Mouse (Mus musculus): ENCODE data around the gene Coq9. TPM values are rescaled to one million over a fixed set of nuclear protein-coding genes. Genes with fewer than 3 reads are reported as not detected.

The Coq9 gene
- polyA plus RNA-seq, 1 experiment from 2014 or later = 52.2 TPM

DNA sequence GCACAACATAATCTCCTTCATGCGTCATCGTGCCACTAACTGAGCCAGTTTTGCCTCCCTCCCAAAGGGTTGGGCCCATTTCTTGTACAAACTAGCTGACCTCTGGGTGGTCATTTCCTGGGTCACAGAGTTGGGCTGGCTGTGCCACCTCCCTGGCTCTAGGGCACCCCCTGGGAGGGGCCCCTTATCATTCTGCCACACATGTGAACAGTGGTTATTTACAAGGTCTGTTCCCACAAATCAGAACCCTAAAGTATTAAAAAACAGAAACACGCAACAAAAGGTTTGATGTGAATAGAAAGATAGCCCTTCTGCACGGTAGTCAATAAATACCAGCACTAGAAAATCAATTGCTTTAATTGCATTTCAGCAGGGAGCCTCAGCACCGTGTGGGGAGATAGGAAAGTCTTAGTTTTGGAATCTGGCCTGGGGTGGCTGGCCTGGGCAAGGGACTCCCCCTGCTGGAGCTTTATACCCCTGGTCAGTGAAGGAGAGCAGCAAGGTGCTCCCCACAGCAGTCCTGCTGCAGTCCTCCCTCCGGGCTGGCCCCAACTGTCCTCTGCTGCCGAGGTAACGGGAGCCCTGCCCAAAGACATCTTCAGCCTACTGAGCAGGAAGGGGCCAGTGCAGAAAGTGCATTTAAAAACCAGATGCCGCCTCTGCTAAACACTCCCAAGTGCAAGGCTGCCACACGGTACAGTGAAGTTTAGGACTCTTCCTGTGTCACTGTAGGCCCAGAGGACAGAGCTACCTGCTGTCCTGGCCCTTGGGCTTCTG lies 26.0 kb downstream of the Coq9 start:
- no peak overlapping the region for H3K4me3 ChIP-seq
- peaks cover 3% of the 10 kb centered on the region for H3K27me3 ChIP-seq (ENCODE audit: insufficient read depth, poor library complexity, severe bottlenecking)
- no peaks in the 10 kb centered on the region for H3K9me3 ChIP-seq
- WGBS = 81% methylated on average over 10 of the region's 10 CpGs
- no peak overlapping the region for H3K27ac ChIP-seq
- peaks cover 17% of the 10 kb centered on the region for H3K4me1 ChIP-seq (replicated peaks)
- DNase-seq (ENCODE audit: low spot score) = no peak
- H3K36me3 ChIP-seq = peaks cover 88% of the 10 kb centered on the region

DNA sequence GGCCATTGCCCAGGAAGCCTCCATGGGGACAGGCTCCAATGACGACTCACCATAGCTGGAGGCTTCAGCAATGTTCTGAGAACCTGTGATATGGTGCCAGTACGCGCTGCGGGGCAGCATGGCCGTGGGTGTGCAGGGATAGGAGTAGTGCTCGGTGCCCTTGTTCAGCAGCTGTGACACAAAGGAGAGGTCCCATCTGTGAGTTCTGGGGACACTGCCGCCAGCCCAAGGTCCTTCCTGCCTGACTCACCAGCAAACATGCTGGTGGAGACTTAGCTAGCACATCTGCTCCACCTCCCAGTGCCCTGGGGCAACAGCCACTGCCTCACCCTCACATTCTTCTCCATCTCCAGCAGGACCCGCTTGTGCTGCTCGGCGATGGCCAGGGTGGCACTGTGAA lies 27.2 kb downstream of the Coq9 start:
- Histone ChIP-seq H3K9me3 (no peaks in the 10 kb centered on the region), H3K27me3 (ENCODE audit: insufficient read depth, poor library complexity, severe bottlenecking) (peaks cover 16% of the 10 kb centered on the region), H3K4me3 (no peak overlapping the region), H3K4me1 (replicated peaks) (peaks cover 24% of the 10 kb centered on the region), H3K36me3 (peaks cover 79% of the 10 kb centered on the region), H3K27ac (no peak overlapping the region)
- 81% methylated on average over 10 of the region's 10 CpGs for WGBS
- no peak for DNase-seq (ENCODE audit: low spot score)

DNA sequence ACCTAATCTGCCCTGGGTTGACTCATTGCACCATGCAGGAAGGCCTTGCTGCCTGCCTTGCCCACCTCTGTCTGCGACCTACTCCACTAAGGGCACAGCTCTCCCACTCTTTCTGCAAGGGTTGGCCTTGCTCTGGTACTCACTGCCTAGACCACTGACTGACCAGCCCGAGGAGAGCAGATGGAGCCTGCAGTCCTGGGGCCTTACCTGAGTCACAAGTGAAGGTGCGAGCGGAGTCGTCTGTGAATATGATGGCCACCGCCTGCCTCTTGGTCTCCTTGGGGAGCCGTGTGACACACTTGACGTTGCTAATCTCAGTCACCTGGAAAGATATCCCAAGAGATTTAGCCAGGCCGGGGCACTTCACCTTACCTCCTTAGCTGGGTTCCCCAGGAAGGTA lies 28.8 kb downstream of the Coq9 start:
- WGBS = 93% methylated on average over 9 of the region's 9 CpGs
- Histone ChIP-seq H3K4me1 (replicated peaks) (peaks cover 40% of the 10 kb centered on the region), H3K36me3 (peaks cover 65% of the 10 kb centered on the region), H3K27me3 (ENCODE audit: insufficient read depth, poor library complexity, severe bottlenecking) (peaks cover 30% of the 10 kb centered on the region), H3K9me3 (no peaks in the 10 kb centered on the region), H3K27ac (0 out of 2 replicates have a peak overlapping the region, but pooled peaks have one; percentile 3), H3K4me3 (no peak overlapping the region)
- no peak for DNase-seq (ENCODE audit: low spot score)

DNA sequence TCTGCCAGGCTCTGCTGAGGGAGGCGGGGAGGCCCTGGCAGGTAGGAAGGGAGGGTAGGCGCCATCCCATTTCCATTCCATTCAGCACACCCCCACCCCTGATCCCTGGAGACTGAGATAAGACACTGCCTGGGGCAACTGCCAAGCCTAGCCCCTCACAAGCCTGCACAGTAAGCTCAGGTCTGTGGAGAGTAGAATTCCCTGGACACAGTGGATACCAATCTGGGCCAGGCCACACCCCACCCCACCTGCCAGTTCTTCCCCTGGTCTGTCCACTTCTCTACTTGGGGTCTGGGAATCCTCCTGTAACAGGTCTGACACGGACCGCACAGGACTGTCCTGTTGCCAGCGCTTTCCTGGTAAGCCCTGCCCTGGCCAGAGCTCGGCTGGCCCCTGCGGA lies 31.0 kb downstream of the Coq9 start:
- Histone ChIP-seq H3K4me3 (peak overlapping the region; percentile 53; the same call in 1 of the 2 replicates), H3K9me3 (no peaks in the 10 kb centered on the region), H3K4me1 (replicated peaks) (peaks cover 52% of the 10 kb centered on the region), H3K27me3 (ENCODE audit: insufficient read depth, poor library complexity, severe bottlenecking) (peaks cover 46% of the 10 kb centered on the region), H3K27ac (0 out of 2 replicates have a peak overlapping the region, but pooled peaks have one; percentile 79), H3K36me3 (peaks cover 42% of the 10 kb centered on the region)
- WGBS = 54% methylated on average over 7 of the region's 7 CpGs
- DNase-seq (ENCODE audit: low spot score) = no peak

DNA sequence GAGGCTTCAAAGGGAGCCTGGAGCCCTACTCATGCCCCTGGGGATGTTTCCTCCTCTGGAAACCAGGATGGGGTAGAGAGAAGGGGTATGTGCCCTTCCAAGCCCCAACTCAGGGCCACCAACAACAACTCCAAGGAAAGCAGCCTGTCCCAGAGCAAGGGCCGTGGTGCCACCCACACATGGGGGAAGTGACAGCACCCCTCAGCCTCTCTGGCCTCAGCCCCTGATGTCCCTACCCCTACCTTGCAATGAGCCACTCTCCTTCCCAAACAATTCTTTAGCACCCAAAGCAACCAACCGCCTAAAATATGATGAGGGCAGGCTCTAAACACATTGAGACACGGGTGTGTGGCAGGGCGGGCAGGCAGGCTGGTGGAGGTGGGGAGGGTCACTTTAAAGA lies 31.9 kb downstream of the Coq9 start:
- H3K4me1 ChIP-seq (replicated peaks) = peaks cover 59% of the 10 kb centered on the region
- H3K27ac ChIP-seq = peak overlapping the region; percentile 79
- WGBS = 15% methylated on average over 4 of the region's 4 CpGs
- DNase-seq (ENCODE audit: low spot score) = no peak
- H3K9me3 ChIP-seq = no peaks in the 10 kb centered on the region
- H3K36me3 ChIP-seq = peaks cover 34% of the 10 kb centered on the region
- H3K27me3 ChIP-seq (ENCODE audit: insufficient read depth, poor library complexity, severe bottlenecking) = peaks cover 55% of the 10 kb centered on the region
- H3K4me3 ChIP-seq = peak overlapping the region; percentile 53

DNA sequence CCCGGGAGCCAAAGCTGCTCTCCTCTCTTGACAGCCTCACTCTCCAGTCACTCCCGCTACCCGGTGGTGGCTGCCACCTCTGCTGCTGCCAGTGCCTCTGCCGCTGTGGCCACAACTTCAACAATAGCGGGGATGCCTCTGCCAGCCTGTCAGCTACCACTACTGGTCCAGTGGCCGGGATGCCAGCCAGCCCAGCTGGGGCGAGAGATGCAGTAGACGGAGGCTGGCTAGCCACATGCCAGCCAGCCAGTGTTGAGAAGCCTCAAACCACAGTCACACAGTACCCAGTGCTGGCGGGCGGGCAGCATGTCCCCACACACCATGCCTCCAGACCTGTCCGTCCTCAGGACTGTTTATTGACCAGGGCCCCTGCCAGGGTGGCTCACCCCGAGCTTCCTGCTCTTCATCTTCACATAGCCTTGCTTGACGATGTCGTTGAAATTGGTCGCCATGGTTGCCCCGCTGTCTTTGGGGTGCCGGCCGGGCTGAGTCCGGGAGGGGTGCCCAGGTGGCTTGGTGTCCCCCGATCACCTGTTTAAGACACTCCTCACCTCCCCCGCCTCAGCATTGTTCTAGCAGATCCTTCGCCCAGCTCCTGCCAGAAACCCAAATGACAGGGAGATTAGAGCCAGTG lies 32.5 kb downstream of the Coq9 start:
- 3% methylated on average over 22 of the region's 22 CpGs for WGBS
- Histone ChIP-seq H3K36me3 (peaks cover 28% of the 10 kb centered on the region), H3K4me3 (peak overlapping the region; percentile 53), H3K4me1 (replicated peaks) (peaks cover 65% of the 10 kb centered on the region), H3K27ac (peak overlapping the region; percentile 79), H3K9me3 (no peaks in the 10 kb centered on the region), H3K27me3 (ENCODE audit: insufficient read depth, poor library complexity, severe bottlenecking) (peaks cover 60% of the 10 kb centered on the region)
- DNase-seq (ENCODE audit: low spot score) = no peak

DNA sequence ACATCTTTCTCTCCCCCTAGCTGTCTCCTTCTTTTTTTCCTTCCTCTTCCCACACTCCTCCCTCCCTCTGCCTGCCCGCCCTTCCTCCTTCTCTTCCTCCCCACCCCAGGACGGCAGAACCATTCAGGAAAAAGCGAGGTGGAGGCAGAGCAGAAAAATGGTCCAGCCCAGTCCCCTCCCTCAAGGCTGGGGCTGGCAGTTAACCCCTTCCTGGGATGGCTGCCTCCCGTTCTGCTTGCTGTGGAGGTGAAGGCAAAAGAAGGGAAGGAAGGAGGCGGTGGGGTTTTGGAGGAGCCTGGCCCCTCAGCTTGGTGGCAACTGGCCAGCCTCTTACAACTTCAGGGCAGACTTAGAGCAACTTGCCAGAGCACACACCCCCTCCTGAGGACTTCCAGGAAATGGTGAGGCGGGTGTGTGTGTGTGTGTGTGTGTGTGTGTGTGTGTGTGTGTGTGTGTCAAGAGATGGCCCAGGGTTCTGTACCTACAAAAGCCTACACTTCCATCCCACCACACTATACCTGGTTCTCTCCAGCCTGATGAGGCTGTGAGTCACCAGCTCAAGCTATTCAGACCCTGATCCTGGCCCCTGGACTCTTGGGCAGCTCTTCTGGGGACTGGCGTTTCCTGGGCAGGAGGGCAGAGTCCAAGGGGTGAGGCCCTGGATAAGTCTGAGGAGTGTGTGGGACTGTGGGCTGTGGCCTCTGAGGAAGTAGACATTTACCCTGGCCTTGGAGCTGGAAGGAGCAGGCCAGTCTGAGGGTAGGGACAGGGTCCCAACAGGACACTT lies 33.2 kb downstream of the Coq9 start:
- H3K27ac ChIP-seq = peak overlapping the region; percentile 79
- 12% methylated on average over 7 of the region's 7 CpGs for WGBS
- DNase-seq (ENCODE audit: low spot score) = peak; percentile 59
- H3K9me3 ChIP-seq = no peaks in the 10 kb centered on the region
- H3K4me3 ChIP-seq = peak overlapping the region; percentile 53
- peaks cover 21% of the 10 kb centered on the region for H3K36me3 ChIP-seq
- peaks cover 66% of the 10 kb centered on the region for H3K27me3 ChIP-seq (ENCODE audit: insufficient read depth, poor library complexity, severe bottlenecking)
- peaks cover 72% of the 10 kb centered on the region for H3K4me1 ChIP-seq (replicated peaks)

DNA sequence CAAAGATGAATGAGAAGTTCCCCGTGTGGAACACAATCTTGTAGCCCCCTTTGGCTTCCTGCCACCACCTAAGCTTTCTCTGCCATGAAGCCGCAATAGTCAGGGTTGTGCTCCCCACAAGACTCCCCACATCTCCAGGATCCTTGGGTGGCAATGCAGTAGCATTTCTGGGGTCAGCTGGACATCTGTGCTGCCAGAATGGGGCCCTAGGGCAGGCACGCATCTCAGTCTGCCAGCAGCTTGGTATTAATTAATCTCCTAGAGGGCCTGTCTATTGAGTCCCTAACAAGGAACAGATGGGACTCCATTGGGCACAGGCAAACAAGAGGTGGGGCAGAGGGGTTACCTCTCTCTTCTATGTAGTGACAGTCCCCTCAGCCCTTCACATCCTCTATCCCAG lies 34.0 kb downstream of the Coq9 start:
- Histone ChIP-seq H3K4me1 (replicated peaks) (peaks cover 79% of the 10 kb centered on the region), H3K36me3 (peaks cover 12% of the 10 kb centered on the region; the same call in 1 of the 2 replicates), H3K9me3 (no peaks in the 10 kb centered on the region), H3K4me3 (0 out of 2 replicates have a peak overlapping the region, but pooled peaks have one; percentile 9), H3K27ac (peak overlapping the region; percentile 79), H3K27me3 (ENCODE audit: insufficient read depth, poor library complexity, severe bottlenecking) (peaks cover 73% of the 10 kb centered on the region)
- peak; percentile 30 for DNase-seq (ENCODE audit: low spot score)
- WGBS = 40% methylated on average over 3 of the region's 3 CpGs

DNA sequence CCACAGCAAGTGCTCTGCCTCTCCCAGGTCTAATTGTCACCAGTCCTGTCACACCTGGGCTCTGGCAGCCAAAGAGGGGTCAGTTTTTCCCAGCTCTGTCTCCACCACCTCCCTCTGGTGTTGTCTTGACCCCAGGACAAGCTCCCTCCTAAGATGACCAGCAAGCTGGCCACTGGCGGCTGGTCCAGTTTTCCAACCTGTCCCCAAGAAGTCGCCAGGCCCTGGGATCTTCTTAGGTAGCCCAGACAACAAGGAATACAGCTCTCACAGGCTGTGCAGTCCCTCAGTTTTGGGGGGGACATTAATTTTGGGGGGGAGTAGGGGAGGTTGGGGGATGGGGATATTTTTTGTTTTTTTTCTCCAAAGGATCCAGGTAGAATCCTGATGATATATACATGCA lies 34.5 kb downstream of the Coq9 start:
- H3K27ac ChIP-seq = 0 out of 2 replicates have a peak overlapping the region, but pooled peaks have one; percentile 79
- 0 out of 2 replicates have a peak, but pooled peaks cover 8% of the 10 kb centered on the region for H3K36me3 ChIP-seq
- 55% methylated on average over 2 of the region's 2 CpGs for WGBS
- 0 out of 2 replicates have a peak overlapping the region, but pooled peaks have one; percentile 9 for H3K4me3 ChIP-seq
- peaks cover 73% of the 10 kb centered on the region for H3K27me3 ChIP-seq (ENCODE audit: insufficient read depth, poor library complexity, severe bottlenecking)
- no peak for DNase-seq (ENCODE audit: low spot score)
- H3K9me3 ChIP-seq = no peaks in the 10 kb centered on the region
- H3K4me1 ChIP-seq (replicated peaks) = peaks cover 79% of the 10 kb centered on the region

DNA sequence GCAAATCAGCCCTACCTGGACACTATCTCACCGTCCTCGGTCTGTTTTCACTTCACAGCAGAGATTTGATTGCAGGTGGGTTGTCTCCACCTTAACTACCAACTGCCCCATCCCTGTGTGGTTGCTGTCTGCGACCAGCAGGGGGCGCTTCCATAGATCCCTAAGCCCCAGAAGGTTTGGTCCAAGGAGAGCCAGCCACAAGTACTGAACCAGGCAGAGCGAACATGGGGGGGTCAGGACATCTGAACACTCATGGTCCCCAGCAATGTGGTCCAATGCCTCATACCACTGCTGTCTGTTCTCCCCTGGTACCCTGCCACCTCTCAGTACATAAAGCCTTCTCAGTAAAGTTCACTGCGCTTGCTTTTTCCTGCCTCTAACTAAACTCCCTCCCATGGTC lies 36.2 kb downstream of the Coq9 start:
- WGBS = 14% methylated on average over 6 of the region's 6 CpGs
- peak; percentile 64 for DNase-seq (ENCODE audit: low spot score)
- H3K27ac ChIP-seq = no peak overlapping the region
- H3K9me3 ChIP-seq = no peaks in the 10 kb centered on the region
- peaks cover 64% of the 10 kb centered on the region for H3K4me1 ChIP-seq (replicated peaks)
- peaks cover 67% of the 10 kb centered on the region for H3K27me3 ChIP-seq (ENCODE audit: insufficient read depth, poor library complexity, severe bottlenecking)
- H3K36me3 ChIP-seq = no peaks in the 10 kb centered on the region
- peak overlapping the region; percentile 73 for H3K4me3 ChIP-seq

DNA sequence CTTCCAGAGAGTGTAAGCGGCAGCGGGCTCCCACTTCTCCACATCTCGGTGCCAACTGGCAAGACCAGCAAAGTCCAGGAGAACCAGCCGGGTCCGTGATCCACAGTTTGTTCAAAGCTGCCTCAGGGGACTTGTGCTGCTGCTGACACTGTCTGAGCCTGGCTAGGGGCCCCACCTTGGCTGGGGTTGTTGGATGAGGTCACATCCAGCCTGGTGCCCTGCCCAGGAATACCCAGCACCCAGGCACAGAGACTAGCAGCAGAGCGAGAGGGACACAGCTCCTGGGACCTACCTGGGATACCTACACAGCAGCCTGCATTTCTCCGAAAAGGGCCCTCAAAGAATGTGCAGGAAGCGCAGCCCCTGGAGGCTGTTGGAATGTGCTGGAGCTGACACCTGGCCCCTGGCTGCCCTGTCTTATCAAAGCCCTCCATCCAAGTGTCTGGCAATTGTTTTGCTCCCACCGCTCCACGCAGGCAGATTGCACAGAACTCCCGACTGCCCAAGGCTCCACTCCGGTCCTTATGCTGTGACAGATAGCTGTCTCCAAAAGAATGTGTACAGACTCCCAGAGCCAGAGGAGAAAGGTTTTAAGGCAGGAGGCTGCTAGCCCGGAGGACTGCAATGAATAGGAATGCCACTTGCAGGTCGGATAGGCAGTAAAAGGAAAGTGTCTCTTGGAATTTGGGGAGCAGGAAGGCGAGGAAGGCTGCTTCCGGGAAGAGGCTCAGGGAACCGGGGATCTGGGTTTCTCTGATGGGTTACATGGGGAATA lies 37.2 kb downstream of the Coq9 start:
- Histone ChIP-seq H3K27me3 (ENCODE audit: insufficient read depth, poor library complexity, severe bottlenecking) (peaks cover 58% of the 10 kb centered on the region), H3K36me3 (no peaks in the 10 kb centered on the region), H3K4me3 (peak overlapping the region; percentile 73), H3K27ac (peak overlapping the region; percentile 77; the same call in 1 of the 2 replicates), H3K4me1 (replicated peaks) (peaks cover 55% of the 10 kb centered on the region), H3K9me3 (no peaks in the 10 kb centered on the region)
- 18% methylated on average over 17 of the region's 17 CpGs for WGBS
- DNase-seq (ENCODE audit: low spot score) = no peak

DNA sequence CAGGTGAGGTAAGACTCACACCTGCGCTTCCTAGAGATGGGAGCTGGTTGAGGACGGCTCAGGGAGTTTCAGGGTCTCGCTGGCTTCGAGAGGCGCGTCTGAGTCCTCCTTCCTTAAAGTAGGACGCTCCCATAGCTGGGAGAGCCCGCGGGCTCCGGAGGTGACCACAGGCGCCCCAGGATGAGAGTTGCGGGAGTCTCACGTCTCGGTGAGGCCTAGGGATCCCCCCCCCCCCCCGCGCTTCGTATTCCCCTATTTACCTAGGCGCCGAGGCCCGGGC lies 37.7 kb downstream of the Coq9 start:
- peak overlapping the region; percentile 77 for H3K27ac ChIP-seq
- no peak for DNase-seq (ENCODE audit: low spot score)

More for the DNA sequence above, 37.7 kb downstream of the Coq9 start:
- H3K36me3 ChIP-seq = no peaks in the 10 kb centered on the region
- peak overlapping the region; percentile 73 for H3K4me3 ChIP-seq
- H3K27me3 ChIP-seq (ENCODE audit: insufficient read depth, poor library complexity, severe bottlenecking) = peaks cover 53% of the 10 kb centered on the region
- peaks cover 50% of the 10 kb centered on the region for H3K4me1 ChIP-seq (replicated peaks)
- H3K9me3 ChIP-seq = no peaks in the 10 kb centered on the region
- under 1% methylated on average over 18 of the region's 20 CpGs for WGBS
